Mouse (Mus musculus) midbrain, postnatal 0 days (tissue): ENCODE data around the gene Slc28a1. TPM values are rescaled to one million over a fixed set of nuclear protein-coding genes. Genes with fewer than 3 reads are reported as not detected.

Source experiments
- ATAC-seq: fragments of 200-750 bp; cut with Nextera tagmentation; 2 replicates; pipeline ENCODE4 v1.8.0; 2017; ENCODE audit warnings: moderate number of reproducible peaks, mild to moderate bottlenecking, moderate TSS enrichment, moderate library complexity; ENCODE audit not compliant: low FRiP score
- DNase-seq: peaks from one replicate; pipeline ENCODE4 v3.0.0-alpha.2; 2015; ENCODE audit warnings: low spot score
- H3K27ac ChIP-seq: fragments of 300-500 bp; sonication (generic); 2 replicates; pipeline ENCODE4 v1.5.1; 2014; ENCODE audit warnings: low read depth, mild to moderate bottlenecking, low read length, mixed read lengths
- H3K27me3 ChIP-seq: fragments of 300-500 bp; sonication (generic); 2 replicates; pipeline ENCODE4 v1.6.1; 2014; ENCODE audit warnings: low read length, control low read depth, mixed read lengths; ENCODE audit not compliant: insufficient read depth
- H3K36me3 ChIP-seq: fragments of 300-500 bp; sonication (generic); 2 replicates; pipeline ENCODE4 v1.6.1; 2014; ENCODE audit warnings: low read length, control low read depth, mixed read lengths; ENCODE audit not compliant: insufficient read depth
- H3K4me1 ChIP-seq: fragments of 300-500 bp; sonication (generic); 2 replicates; pipeline ENCODE4 v1.6.1; 2014; ENCODE audit warnings: mild to moderate bottlenecking, control low read depth, antibody characterized with exemption, low read length, mixed read lengths; ENCODE audit not compliant: insufficient read depth
- H3K4me2 ChIP-seq: fragments of 300-500 bp; sonication (generic); 2 replicates; pipeline ENCODE4 v1.6.1; 2014; ENCODE audit warnings: low read depth, mild to moderate bottlenecking, low read length, mixed read lengths; ENCODE audit not compliant: poor library complexity, severe bottlenecking
- H3K4me3 ChIP-seq: fragments of 300-500 bp; sonication (generic); 2 replicates; pipeline ENCODE4 v1.5.1; 2014; ENCODE audit warnings: low read depth, mild to moderate bottlenecking, low read length, moderate library complexity
- H3K9ac ChIP-seq: fragments of 300-500 bp; sonication (generic); replicated peaks from 2 replicates; pipeline ENCODE4 v1.6.1; 2014; ENCODE audit warnings: mild to moderate bottlenecking, low read length, moderate library complexity, mixed read lengths; ENCODE audit not compliant: poor library complexity, severe bottlenecking
- H3K9me3 ChIP-seq: fragments of 300-500 bp; sonication (generic); 2 replicates; pipeline ENCODE4 v1.6.1; 2016; ENCODE audit warnings: low read length, control low read depth
- CTCF ChIP-seq: IDR thresholded peaks from 2 replicates; pipeline ENCODE4 v1.5.1; 2016; ENCODE audit warnings: antibody characterized with exemption, mild to moderate bottlenecking
- WGBS: fragments of 180-500 bp; shearing (Covaris S2); extraction: QIAGEN DNeasy Blood & Tissue Kit; methylation state at CpG from one replicate; pipeline ENCODE4 v1.1.7; 2014; 5-methylcytosine and 5-hydroxymethylcytosine counted together
- polyA plus RNA-seq: library from polyadenylated mRNA; unstranded; fragments of >200 nt; fragmentation: Nextera tagmentation; extraction: Ambion mirVana; gene quantifications from 2 replicates; pipeline ENCODE4 v1.2.1, GENCODE M21; 2015
- total RNA-seq: library from RNA; depleted of rRNA; stranded (reverse); fragments of >200 nt; gene quantifications from 2 replicates; pipeline ENCODE4 v1.2.3, GENCODE M21; 2014

Slc28a1 gene
- total and polyA plus RNA-seq, 2 experiments from 2014 or later: 0.10 to 0.33 TPM

DNA sequence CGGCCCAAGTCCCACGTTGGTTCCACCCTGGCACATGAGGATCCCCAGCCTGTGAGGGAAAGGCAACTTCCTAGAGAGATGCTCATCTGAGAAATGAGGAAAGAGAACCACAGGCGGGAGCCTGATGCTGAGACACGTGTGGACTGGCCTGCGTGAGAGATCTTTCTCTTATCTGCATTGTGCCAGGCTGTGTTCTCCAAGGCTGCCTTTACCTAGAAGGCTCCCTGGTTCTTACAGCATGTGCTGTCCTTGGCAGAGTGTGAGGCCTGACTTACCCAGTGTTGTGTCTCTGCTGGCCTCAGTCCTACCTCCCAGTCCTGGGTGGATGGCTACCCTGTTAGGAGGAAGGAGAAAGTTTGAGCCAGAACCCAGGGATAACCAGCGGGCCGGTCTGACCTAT, 11.7 kb upstream of the Slc28a1 start:
- no peak for DNase-seq
- Histone ChIP-seq H3K27me3 (no peaks in the 10 kb centered on the region), H3K27ac (no peak overlapping the region), H3K9me3 (no peaks in the 10 kb centered on the region), H3K36me3 (no peaks in the 10 kb centered on the region), H3K4me3 (no peak overlapping the region), H3K4me2 (no peak overlapping the region), H3K9ac (no peak overlapping the region), H3K4me1 (no peaks in the 10 kb centered on the region)
- ATAC-seq: no peak
- TF ChIP-seq CTCF: no peak
- WGBS: 94% methylated on average over 7 of the region's 7 CpGs

- DNase-seq: peak; percentile 24
- 48% methylated on average over 4 of the region's 4 CpGs for WGBS
- no peak overlapping the region for H3K4me2 ChIP-seq
- no peak overlapping the region for H3K9ac ChIP-seq
- no peaks in the 10 kb centered on the region for H3K9me3 ChIP-seq
- no peaks in the 10 kb centered on the region for H3K27me3 ChIP-seq
- H3K4me1 ChIP-seq: no peaks in the 10 kb centered on the region
- H3K4me3 ChIP-seq: no peak overlapping the region
- no peak for TF ChIP-seq CTCF
- no peak for ATAC-seq
- H3K27ac ChIP-seq: no peak overlapping the region
- no peaks in the 10 kb centered on the region for H3K36me3 ChIP-seq
Observed at GRCm38 (mm10) chr7:81105525-81105924, 9.1 kb upstream of the Slc28a1 start.

- H3K9ac ChIP-seq: no peak overlapping the region
- H3K36me3 ChIP-seq: no peaks in the 10 kb centered on the region
- no peak overlapping the region for H3K4me3 ChIP-seq
- H3K4me2 ChIP-seq: no peak overlapping the region
- WGBS: 90% methylated on average over 5 of the region's 5 CpGs
- H3K27me3 ChIP-seq: no peaks in the 10 kb centered on the region
- DNase-seq (no peak), ATAC-seq (no peak)
- no peaks in the 10 kb centered on the region for H3K4me1 ChIP-seq
- TF ChIP-seq CTCF: no peak
- no peaks in the 10 kb centered on the region for H3K9me3 ChIP-seq
- H3K27ac ChIP-seq: no peak overlapping the region
Observed at GRCm38 (mm10) chr7:81108226-81108625, 6.4 kb upstream of the Slc28a1 start.

DNA sequence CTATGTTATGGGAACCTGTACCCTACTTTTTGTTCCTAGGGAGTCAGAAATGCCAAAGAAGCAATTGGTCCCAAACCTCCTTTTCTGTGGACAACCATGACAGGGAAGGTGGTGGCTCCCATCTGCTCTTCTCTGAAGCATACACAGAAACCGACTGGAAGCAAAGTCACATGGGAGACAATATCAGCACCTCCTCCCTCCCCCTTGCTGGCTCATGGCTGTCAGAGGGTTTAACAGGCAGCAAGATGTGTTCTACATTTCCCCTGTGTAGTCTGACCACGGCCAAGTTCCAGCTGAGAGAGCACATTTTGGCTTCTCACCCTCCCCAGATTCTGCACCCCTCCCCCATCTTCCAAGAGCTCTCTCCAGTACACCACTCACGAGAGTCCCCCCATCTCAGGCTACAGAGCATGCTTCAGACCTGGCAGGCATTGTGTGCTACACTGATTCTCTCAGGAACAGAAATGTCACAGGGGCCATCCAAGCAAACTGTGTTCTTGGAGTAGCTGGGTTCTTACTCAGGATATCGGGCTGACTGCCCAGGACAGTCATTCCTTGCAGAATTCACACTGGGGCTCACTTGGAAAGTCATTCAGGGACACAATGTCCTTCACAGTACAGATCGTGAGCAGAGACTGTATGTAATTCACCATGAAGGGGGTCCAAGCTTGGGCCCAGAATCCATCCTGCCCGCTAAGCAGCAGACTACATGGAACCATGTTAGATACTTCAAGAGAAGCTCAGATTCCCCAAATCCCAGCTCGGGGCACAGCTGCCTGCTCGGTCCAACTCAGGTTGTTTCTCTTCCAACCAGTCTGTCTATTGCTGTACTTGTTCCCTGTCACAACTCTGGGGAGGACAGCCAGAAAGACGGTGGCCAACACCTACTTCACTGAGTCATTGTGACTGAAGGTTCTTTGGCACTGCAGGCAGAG, 4.6 kb upstream of the Slc28a1 start:
- 54% methylated on average over 9 of the region's 9 CpGs for WGBS
- peak; percentile 76 for DNase-seq

DNA sequence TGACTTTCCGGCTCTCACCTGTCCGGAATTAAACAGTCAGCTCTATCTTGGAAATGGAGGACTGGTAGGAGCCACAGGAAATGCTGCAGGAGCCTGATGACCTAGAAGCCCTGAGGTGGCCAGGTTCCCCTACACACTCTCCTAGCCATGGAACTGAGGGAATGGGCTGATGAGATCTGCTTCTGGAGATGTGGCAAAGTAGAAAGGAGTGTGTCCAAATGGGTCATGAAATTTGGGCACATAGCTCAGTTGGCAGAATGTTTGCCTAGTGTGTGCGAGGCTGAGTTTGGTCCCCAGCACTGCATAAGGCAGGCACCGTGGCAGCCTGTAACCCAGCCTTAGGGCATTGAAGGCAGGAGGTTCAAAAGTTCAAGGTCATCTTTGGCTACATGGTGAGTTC, 3.8 kb upstream of the Slc28a1 start:
- DNase-seq (no peak), ATAC-seq (no peak)
- Histone ChIP-seq H3K4me3 (no peak overlapping the region), H3K4me2 (no peak overlapping the region), H3K27ac (no peak overlapping the region), H3K9ac (no peak overlapping the region), H3K4me1 (no peaks in the 10 kb centered on the region), H3K9me3 (no peaks in the 10 kb centered on the region), H3K27me3 (no peaks in the 10 kb centered on the region), H3K36me3 (no peaks in the 10 kb centered on the region)
- TF ChIP-seq CTCF: no peak
- 97% methylated on average over 4 of the region's 4 CpGs for WGBS

More for the DNA sequence above, 4.6 kb upstream of the Slc28a1 start:
- H3K27ac ChIP-seq: no peak overlapping the region
- peak; percentile 60 for ATAC-seq
- H3K4me3 ChIP-seq: no peak overlapping the region
- no peak overlapping the region for H3K4me2 ChIP-seq
- no peak for TF ChIP-seq CTCF
- H3K27me3 ChIP-seq: no peaks in the 10 kb centered on the region
- H3K9ac ChIP-seq: no peak overlapping the region
- H3K4me1 ChIP-seq: no peaks in the 10 kb centered on the region
- H3K36me3 ChIP-seq: no peaks in the 10 kb centered on the region
- H3K9me3 ChIP-seq: no peaks in the 10 kb centered on the region

GRCm38 (mm10) chr7:81111729-81112128, 2.9 kb upstream of the Slc28a1 start:
- no peak for TF ChIP-seq CTCF
- Histone ChIP-seq H3K4me3 (no peak overlapping the region), H3K36me3 (no peaks in the 10 kb centered on the region), H3K4me2 (no peak overlapping the region), H3K27ac (no peak overlapping the region), H3K9ac (no peak overlapping the region), H3K9me3 (no peaks in the 10 kb centered on the region), H3K27me3 (no peaks in the 10 kb centered on the region), H3K4me1 (no peaks in the 10 kb centered on the region)
- 90% methylated on average over 2 of the region's 2 CpGs for WGBS
- ATAC-seq (no peak), DNase-seq (no peak)
